Mouse (Mus musculus) stomach, embryonic 16.5 days (tissue): ENCODE data around the gene Kcnq4. TPM values are rescaled to one million over a fixed set of nuclear protein-coding genes. Genes with fewer than 3 reads are reported as not detected.

ENCODE experiments used
- ATAC-seq: fragments of 200-750 bp; cut with Nextera tagmentation; 2 replicates; pipeline ENCODE4 v1.8.0; 2017; ENCODE audit warnings: moderate number of reproducible peaks, moderate TSS enrichment; ENCODE audit not compliant: insufficient read depth, low FRiP score
- H3K27ac ChIP-seq: fragments of 300-500 bp; sonication (generic); 2 replicates; pipeline ENCODE4 v1.5.1; 2014; ENCODE audit warnings: low read length
- H3K27me3 ChIP-seq: fragments of 300-500 bp; sonication (generic); 2 replicates; pipeline ENCODE4 v1.6.1; 2014; ENCODE audit warnings: low read length, control low read depth, mixed read lengths; ENCODE audit not compliant: control insufficient read depth, insufficient read depth
- H3K36me3 ChIP-seq: fragments of 300-500 bp; sonication (generic); 2 replicates; pipeline ENCODE4 v1.6.1; 2014; ENCODE audit warnings: low read length; ENCODE audit not compliant: control insufficient read depth, insufficient read depth
- H3K4me1 ChIP-seq: fragments of 300-500 bp; sonication (generic); 2 replicates; pipeline ENCODE4 v1.6.1; 2014; ENCODE audit warnings: low read length, control low read depth, mixed read lengths; ENCODE audit not compliant: control insufficient read depth, insufficient read depth
- H3K4me2 ChIP-seq: fragments of 300-500 bp; sonication (generic); 2 replicates; pipeline ENCODE4 v1.6.1; 2014; ENCODE audit warnings: low read depth, low read length, mixed read lengths
- H3K4me3 ChIP-seq: fragments of 300-500 bp; sonication (generic); replicated peaks from 2 replicates; pipeline ENCODE4 v1.5.1; 2014; ENCODE audit warnings: mild to moderate bottlenecking, low read length
- H3K9ac ChIP-seq: fragments of 300-500 bp; sonication (generic); 2 replicates; pipeline ENCODE4 v1.6.1; 2014; ENCODE audit warnings: low read length
- H3K9me3 ChIP-seq: fragments of 300-500 bp; sonication (generic); replicated peaks from 2 replicates; pipeline ENCODE4 v1.6.1; 2016; ENCODE audit warnings: low read length, control low read depth; ENCODE audit not compliant: control insufficient read depth
- WGBS: fragments of 180-500 bp; shearing (Covaris S2); extraction: QIAGEN DNeasy Blood & Tissue Kit; methylation state at CpG from one replicate; pipeline ENCODE4 v1.1.7; 2014; 5-methylcytosine and 5-hydroxymethylcytosine counted together
- microRNA counts: library from miRNA; unstranded; fragments of <30 nt; microRNA quantifications from one replicate; lab custom pipeline; 2016
- microRNA-seq: library from miRNA; unstranded; fragments of <30 nt; microRNA quantifications from one replicate; pipeline ENCODE4, GENCODE M21; 2016
- polyA plus RNA-seq: library from polyadenylated mRNA; unstranded; fragments of >200 nt; fragmentation: Nextera tagmentation; extraction: Ambion mirVana; gene quantifications from 2 replicates; pipeline ENCODE4 v1.2.1, GENCODE M21; 2015

Kcnq4 gene
- polyA plus RNA-seq, 1 experiment from 2014 or later: 3.3 TPM

DNA sequence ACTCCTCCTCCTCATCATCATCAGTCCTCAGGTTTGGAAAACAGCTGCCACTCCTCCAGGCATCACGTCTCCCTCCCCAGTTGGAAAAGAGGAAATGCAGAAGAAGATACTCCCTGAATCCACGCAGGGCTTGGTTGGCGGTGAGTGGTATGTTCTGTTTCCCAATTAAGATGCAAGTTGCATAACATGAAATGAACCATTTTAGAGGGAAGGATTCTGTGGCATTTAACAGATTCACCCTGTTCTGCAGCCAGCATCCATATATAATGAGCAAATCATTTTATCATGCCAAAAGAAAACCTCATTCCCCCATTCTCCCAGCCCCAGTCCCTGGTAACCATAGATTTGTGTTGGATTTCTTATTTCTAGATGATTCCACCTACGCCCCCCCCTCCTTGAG is 87.9 kb downstream of the Kcnq4 start:
- ATAC-seq: no peak
- no peak overlapping the region for H3K4me3 ChIP-seq
- no peaks in the 10 kb centered on the region for H3K36me3 ChIP-seq
- WGBS: 57% methylated on average over 4 of the region's 4 CpGs
- no peaks in the 10 kb centered on the region for H3K4me1 ChIP-seq
- H3K27ac ChIP-seq: no peak overlapping the region
- H3K9me3 ChIP-seq: no peaks in the 10 kb centered on the region
- no peaks in the 10 kb centered on the region for H3K27me3 ChIP-seq
- H3K9ac ChIP-seq: no peak overlapping the region
- H3K4me2 ChIP-seq: no peak overlapping the region

DNA sequence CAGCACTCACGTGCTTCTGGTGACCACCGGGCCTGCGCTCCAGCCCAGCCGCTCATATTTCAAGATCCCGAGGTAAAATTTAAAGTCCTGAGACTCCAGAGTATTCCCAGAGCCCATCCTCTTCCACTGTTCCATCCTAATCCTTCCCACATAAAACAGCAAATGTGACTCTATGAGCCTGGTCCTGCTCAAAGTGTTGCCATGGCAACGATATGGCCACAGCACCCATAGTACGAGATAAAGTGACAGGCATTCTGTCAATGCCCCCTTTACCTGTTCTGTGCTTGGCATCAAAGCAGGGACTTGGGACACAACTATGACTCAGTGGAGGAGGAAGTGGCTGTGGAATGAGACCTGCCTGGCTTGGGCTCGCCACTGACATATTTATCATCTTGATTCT is 92.5 kb downstream of the Kcnq4 start:
- Histone ChIP-seq H3K27me3 (0 out of 2 replicates have a peak, but pooled peaks cover 2% of the 10 kb centered on the region), H3K9me3 (no peaks in the 10 kb centered on the region), H3K9ac (no peak overlapping the region), H3K4me2 (no peak overlapping the region), H3K36me3 (no peaks in the 10 kb centered on the region), H3K4me3 (no peak overlapping the region), H3K4me1 (no peaks in the 10 kb centered on the region), H3K27ac (no peak overlapping the region)
- WGBS: 69% methylated on average over 8 of the region's 8 CpGs
- ATAC-seq: no peak

DNA sequence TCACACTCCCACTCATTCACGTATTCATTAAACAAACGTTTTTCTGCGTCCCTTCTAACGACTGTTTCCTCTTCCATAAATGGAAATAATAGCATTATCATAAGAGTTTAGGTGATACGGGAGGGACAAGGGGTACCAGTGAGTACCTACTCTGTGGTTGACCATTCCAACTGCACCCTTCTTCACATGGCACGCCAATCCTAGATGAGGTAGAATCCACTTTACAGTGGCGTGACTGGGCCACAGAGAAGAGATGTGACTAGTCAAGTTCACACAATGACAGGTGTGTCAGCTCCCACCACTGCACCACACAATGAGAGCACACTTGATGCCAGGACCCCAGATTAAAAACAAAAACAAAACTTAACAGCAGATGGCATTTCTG is 98.2 kb downstream of the Kcnq4 start:
- peaks cover 23% of the 10 kb centered on the region for H3K27me3 ChIP-seq
- no peak overlapping the region for H3K9ac ChIP-seq
- H3K27ac ChIP-seq: no peak overlapping the region
- no peaks in the 10 kb centered on the region for H3K4me1 ChIP-seq
- H3K9me3 ChIP-seq: no peaks in the 10 kb centered on the region
- peak overlapping the region; percentile 69 for H3K4me2 ChIP-seq
- no peak for ATAC-seq
- WGBS: 25% methylated on average over 7 of the region's 7 CpGs
- no peaks in the 10 kb centered on the region for H3K36me3 ChIP-seq
- H3K4me3 ChIP-seq: peak overlapping the region; percentile 49

DNA sequence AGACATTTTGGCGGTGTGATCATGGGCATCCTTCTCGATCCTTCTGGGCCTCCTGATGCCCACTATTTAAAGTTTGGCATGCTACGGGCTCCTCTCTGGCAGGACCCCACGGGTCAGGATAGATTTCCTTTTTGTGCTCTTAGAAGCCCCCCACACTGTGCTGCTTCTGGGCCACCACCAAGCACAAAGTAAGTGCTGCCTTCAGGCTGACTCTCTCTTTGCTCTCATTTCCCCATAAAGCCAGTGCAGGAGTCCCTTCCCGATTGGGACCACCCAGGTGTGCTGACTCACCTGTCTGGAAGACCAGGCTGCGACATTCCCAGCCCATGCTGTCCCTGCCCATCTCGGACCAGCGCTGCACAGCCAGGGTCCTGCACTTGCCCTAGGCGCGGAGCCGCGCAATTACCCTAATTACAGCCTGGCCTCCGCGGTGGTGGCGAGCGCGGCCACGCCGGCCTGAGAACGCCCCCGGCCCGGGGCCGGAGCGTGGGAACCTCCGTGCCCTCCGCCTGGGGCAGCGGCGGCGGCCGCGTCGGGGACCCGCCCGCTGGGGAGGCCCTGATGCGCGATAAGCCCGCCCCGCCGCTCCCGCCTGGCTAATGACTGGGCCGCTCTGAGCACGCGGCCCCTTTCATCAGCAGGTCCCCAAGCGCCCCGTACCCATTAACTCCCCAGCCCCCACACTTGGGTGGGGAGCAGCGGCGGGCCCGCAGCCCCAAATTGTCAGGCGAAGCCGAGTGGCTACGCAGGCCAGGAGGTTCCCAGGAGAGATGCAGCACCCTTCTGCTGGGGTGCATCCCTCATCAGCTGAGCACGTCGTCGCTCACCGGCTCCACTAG is 98.8 kb downstream of the Kcnq4 start:
- peak overlapping the region; percentile 66 for H3K9ac ChIP-seq
- WGBS: 5% methylated on average over 55 of the region's 55 CpGs
- H3K4me3 ChIP-seq: peak overlapping the region; percentile 49
- no peaks in the 10 kb centered on the region for H3K36me3 ChIP-seq
- peak overlapping the region; percentile 69 for H3K4me2 ChIP-seq
- H3K27me3 ChIP-seq: peaks cover 23% of the 10 kb centered on the region
- H3K4me1 ChIP-seq: no peaks in the 10 kb centered on the region
- no peaks in the 10 kb centered on the region for H3K9me3 ChIP-seq
- H3K27ac ChIP-seq: no peak overlapping the region
- ATAC-seq: peak; percentile 66

MicroRNAs encoded within 50 kb of the gene (microRNA counts, 519-probe panel; counts per million panel counts)
- microRNA mmu-miR-30e (lab: Ali Mortazavi, UCI): 2,765 counts per million, percentile 62 among the panel's probes with 10 or more counts

Small RNA genes lying within 50 kb of the gene (microRNA-seq; reads per million reads assigned to microRNA genes)
- gene Mir30c-1: 69.5 reads per million, percentile 51 among the genes with 10 or more reads in this experiment
- not detected for gene Mir30e
- gene Mir30f: not detected

Other genes starting within 250 kb of the Kcnq4 start
- gene Slfnl1, start 216.4 kb downstream of the Kcnq4 start, polyA plus RNA-seq: not detected in 2 replicates
- 63.2 and 63.8 TPM in 2 replicates for gene Ctps, start 178.3 kb downstream of the Kcnq4 start, polyA plus RNA-seq
- not detected in 2 replicates for gene Gm8439, start 159.9 kb downstream of the Kcnq4 start, polyA plus RNA-seq
- 3.0 and 4.0 TPM in 2 replicates for gene Cited4, start 82.0 kb downstream of the Kcnq4 start, polyA plus RNA-seq
- gene Nfyc, start 83.0 kb upstream of the Kcnq4 start, polyA plus RNA-seq: 79.8 and 81.7 TPM in 2 replicates
- gene Rims3, start 106.2 kb upstream of the Kcnq4 start, polyA plus RNA-seq: 1.2 and 1.3 TPM in 2 replicates
- gene Exo5, start 176.4 kb upstream of the Kcnq4 start, polyA plus RNA-seq: 23.9 and 25.3 TPM in 2 replicates
- gene Zfp69, start 203.1 kb upstream of the Kcnq4 start, polyA plus RNA-seq: 3.3 and 4.6 TPM in 2 replicates